Mouse (Mus musculus) skeletal muscle tissue, adult 2 months (tissue): ENCODE measurements at regions not wholly inside any gene's neighbourhood (a gene's known extent, or its start where the extent isn't known, plus 50 kb on each side); places are given as distances from the start of the nearest gene placed in this dataset.

ENCODE experiments used
- DNase-seq: peaks from one replicate; pipeline ENCODE4 v3.0.0-alpha.2; 2012; ENCODE audit warnings: low read depth, low spot score

DNA sequence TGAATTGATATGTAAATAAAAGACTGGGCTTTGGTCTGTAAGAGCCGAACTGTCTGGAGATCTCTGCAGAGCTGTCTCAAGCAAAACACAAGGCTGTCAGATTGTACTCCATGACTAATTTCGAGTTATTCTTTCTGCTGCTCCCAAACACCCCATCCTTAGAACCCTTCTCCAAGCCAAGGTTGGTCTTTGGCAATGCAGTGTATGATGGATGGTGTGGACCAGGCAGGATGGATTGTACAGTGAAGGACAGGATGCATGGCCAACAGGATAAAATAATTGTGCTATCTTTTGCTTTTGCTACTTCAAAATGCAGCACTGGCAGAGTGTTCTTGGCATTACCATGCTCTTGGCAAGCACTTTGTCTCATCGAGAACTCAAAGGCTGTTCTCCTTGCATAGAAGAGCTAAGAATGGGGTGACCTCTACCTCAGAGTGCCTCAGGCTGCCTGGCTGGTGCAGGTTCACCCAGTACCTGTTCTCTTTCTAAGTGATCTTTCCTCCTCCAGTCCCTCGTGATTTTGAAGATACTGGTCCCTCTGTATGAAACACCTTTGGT, 88.4 kb upstream of the Cpeb4 start:
- no peak for DNase-seq

DNA sequence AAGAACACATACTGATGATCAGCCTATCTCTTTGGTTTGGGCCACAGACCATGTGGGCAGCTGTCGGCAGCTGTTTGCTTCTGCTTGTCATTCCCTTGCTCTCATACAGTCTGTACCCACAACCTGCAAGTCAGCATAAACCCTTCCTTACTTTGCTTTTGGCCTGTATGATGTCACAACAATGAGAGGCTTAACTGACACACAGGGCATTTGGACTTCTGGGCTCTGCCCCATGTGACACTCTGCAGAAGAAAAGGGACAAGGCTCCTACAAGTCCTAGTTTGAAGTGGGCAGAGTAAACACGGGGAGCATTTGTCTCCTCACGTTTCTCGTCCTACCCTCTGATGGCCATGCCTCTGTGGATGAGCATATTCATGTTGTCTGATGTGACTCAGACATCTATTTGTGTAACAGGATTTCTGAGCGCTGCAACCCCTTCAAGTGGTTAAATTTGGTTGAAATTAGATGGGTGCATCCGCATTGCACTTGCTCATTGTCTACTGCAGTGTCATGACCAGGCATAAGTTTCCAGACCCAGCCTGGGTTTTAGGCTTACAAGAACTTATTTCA, 87.6 kb upstream of the Cpeb4 start:
- no peak for DNase-seq

DNA sequence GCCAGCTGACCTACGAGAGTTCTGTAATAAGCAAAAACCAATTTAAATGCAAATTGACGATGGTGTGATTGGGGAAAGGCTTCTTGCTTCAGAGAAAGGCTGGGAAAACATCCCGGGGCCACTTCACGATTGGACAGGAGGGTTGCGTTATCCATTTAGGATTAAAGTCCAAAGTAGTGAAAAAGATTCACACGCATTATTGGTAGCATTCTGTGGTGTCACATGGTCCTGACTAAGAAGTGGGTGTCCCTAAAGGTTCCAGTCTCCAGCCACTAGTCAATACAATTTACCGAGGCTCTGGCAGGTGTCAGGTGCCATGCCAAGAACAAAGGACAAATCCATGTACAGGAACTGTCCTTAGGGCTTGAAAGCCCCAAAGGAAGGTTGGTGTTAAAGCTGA, 86.9 kb upstream of the Cpeb4 start:
- DNase-seq: no peak

DNA sequence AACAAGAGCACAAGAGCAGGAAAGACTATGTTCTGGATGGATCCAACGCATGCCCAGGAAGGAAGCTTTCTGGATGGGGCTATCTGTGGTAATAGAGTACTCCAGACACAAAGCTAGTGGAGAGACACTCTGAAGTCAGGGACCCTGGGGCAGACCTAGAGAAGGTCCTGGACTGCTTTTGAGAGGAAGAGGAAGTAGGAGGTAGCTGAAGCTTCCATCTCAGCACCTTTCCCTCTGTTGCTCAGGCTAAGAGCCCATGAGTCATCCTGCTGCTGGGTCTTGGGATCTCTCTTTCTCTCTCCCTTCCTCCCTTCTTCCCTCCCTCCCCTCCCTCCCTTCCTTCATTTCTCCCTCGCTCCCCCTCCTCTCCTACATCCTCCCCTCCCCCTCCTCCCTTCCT, 84.6 kb upstream of the Cpeb4 start:
- no peak for DNase-seq

DNA sequence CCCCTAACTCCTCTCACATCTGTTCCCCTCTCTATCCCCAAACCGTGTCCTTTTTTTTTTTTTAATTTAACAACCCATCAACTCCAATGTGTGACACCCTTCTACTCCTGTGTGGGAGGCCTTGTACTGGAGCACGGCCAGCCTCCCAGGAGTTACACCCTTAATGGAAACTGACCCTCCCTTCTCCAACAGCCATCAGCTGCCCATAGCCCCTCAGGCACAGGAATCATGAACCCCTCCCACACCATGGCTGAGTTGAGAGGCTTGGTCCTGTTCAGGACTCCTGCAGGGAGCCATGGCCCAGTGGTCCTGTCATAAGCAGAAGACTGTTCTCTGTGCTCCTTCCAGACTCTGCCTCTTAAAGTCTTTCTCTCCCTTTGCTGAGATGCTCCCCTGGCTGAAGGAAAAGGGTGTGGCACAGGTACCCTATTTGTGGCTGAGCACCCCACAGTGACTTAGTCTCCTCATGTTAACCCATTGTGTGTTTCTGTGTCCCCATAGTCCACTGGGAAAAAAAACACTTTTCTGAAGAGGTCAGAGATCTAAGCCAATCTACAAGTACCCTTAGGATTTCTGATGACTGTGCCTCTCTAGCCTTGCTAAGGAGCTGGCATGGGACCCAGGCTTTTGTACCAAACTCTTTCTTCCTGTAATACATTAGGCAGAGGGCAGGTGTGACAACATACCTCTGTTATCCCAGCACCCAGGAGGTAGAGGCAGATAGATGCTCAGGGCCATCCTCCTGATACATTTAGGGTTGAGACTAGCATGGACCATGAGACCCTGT, 83.9 kb upstream of the Cpeb4 start:
- no peak for DNase-seq

DNA sequence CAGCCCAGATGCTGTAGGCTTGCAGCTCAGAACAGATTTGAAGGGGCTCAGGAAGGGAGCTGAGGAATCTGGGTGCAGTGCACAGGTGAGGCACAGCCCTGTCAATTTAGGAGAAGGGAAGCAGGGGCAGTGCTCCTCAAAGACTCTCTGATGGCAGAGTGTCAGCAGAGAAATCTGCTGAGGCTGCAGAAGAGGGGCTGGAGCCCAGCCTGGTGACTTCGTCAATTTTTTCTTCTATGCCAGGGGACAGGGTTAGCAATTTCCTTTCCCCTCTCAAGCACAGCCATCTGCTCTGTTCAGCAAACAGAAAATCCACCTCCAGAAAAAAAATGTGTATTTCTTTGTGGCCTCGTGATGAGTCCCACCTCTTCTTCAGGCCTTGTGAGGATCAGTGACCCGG, 82.0 kb upstream of the Cpeb4 start:
- no peak for DNase-seq

DNA sequence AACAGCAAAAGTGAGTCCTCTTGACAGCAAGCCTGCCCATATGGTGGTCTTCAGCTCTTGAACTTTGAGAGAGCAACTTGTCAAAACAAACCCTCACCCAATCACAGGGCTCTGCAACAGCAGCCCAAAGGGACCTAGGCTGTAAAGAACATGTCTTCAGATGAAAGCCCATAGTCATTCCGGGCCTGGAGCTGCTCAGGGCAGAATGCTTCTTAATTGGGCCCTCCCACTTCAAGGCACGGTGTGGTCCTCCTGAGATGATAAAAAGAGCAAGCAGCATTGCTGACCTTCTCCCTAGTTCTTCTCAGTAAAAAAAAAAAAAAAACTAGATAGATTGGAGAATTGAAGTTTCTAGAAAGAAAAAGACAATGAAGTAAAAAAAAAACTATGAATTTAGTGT, 80.7 kb upstream of the Cpeb4 start:
- DNase-seq: no peak

DNA sequence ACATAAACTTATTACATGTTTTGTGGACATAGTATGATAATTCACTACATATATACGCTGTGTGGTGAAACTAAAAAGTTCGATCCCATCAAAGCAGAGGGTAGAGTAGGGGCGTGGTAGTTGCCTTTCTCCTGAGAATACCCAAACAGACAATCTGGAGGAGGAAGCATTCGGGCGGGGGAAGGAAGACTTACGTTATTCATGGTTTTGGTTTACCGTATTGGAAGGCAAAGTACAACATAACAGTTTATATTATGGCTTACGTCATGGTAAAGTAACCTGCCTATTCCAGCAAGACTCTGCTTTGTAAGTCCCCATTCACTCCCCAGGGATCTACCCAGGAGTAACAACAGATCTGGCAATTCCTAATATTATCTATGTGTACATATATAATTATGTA, 76.9 kb upstream of the Cpeb4 start:
- no peak for DNase-seq

DNA sequence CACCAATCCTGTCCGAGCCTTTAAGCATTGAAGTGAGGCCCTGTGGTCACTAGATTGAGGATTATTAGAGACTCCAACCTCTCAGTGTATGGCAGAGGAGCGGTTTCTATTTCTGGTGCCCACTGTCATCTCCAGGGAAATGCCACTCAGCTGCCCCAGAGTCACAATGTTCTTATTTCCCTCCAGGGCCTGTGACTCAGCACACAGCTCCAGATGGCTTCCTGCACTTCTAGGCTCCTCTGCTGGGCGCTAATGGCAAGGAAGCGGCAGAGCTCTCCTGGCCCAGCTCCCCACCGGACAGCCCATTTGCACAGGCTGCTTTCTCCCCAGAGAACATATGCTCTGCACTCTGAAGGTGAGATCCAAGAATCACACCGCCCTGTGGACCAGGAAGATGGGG, 75.8 kb upstream of the Cpeb4 start:
- peak; percentile 94 for DNase-seq

DNA sequence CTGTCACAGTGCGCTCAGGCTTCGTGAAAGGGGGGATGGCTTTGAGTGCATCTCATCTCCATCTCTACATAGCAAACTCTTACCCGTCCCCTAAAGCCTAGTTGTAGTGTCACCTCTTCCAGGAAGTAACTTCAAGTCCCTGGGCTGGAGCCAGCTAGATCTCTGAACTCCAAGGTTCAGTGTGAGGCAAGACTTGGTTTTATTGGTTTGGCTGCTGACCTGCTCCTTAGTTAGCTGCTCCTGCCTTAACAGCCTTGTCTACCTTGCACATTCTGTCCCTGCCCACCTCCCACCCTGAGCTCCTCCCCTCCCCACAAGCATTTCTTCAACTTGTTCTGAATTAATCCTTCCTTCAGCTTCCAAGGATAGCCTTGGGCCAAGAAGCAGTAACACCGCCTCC, 70.4 kb upstream of the Cpeb4 start:
- DNase-seq: no peak

DNA sequence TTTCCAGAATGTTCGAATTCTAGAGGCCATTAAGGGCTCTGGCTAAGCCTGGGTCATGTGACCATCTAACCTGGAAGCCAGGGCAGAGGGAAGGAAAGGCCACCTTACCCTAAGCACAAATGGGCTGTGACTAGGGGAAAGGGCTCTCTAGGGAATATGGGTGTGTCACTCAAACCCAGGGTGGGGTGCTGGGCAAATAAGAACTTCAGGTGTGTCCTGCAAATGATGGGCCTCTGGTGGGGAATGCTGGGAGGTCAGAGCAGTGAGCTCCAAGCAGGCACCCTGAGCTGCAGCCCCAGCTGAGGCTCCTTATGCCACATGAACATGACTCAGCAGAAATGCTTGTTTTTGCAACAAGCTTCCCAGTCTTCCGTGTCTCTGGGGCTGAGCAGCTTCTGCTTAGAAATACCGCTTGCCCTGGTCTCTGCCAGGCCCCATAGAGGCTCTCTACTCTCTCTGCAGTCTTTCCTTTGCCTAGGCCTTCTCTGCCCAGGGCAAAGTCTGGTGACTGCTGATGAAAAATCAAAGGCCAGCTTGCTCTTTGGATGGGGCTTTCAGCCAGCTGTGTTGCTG, 68.6 kb upstream of the Cpeb4 start:
- peak; percentile 59 for DNase-seq

DNA sequence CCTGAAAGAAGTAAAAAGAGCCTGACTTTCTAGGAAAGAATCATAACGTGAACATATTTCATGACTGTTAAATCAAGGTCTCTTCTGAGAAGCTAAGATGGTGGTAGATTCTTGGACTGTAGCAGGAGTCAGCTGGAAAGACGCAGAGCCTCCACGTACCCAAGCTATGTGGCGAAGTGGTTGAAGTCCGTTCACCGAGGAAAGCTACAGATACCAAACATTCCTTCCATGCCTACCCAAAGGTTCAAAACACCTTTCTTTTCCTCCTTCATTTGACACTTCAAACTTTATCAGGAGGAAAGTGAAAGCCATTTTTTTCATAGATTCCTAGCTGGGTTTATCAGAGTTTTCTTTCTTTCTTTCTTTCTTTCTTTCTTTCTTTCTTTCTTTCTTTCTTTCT, 67.5 kb upstream of the Cpeb4 start:
- DNase-seq: no peak

DNA sequence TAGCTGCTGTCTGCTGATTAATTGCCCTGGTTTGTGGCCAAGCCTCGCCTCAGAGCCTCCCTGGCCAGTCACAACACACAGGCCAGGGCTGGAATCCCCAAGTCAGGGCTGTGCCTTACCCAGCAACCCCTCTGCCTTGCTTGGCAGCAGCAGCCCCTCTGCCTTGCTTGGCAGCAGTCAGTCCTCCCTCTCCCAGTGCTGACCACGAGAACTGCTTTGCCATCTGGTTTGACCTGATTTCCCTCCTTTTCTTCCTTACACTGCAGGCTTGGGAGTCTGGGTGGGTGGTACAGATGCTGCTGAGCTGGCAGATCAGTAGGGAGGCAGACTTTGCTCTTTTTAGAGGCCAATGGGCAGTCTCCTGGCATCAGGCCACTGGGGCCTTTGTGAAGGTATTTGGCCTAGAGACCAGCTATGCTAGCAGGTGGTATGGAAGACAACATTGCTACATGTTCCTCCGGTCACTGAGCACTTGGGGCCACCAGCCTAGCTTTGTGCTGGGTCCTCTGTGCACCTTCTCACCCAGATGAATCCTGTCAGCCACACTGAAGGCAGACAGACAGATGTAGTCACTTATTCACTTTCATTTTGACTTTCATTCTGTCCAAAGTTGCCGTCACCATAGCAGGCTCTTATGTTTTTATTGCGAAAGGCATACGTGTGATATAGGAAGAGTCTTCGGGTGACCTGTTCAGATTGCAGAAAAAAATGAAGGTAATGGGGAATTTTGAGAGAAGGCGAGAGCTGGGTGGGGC, 64.4 kb upstream of the Cpeb4 start:
- DNase-seq: peak; percentile 53

DNA sequence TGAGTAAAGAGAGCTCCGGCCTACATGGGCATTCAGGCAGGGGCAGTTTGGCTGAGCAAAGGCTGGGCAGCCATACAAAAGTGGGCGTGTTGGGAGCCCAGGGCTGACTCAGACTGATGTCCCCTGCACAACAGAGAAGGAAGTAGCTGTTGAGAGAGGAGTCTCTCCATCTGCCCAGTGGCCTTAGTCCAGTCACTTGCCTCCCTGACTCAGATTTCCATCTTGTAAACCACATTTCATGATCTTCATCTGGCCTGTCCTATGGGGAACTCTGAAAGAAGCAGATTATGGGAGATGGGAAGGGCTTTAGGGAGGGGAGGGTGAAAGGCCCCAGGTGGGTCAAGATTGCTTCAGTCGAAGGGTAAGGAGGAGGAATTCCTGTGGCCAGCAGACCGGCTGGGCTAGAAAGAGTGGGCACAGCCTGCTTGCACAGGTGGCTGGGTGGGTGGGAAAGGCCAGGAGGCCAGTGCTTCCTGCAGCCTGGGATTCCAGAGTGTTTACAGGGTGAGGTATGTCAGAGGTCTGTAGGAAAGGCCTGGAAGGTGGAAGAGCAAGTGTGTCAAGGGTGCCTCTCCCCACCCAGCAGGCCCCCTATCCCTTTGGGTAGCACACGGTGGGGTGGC, 63.7 kb upstream of the Cpeb4 start:
- no peak for DNase-seq

DNA sequence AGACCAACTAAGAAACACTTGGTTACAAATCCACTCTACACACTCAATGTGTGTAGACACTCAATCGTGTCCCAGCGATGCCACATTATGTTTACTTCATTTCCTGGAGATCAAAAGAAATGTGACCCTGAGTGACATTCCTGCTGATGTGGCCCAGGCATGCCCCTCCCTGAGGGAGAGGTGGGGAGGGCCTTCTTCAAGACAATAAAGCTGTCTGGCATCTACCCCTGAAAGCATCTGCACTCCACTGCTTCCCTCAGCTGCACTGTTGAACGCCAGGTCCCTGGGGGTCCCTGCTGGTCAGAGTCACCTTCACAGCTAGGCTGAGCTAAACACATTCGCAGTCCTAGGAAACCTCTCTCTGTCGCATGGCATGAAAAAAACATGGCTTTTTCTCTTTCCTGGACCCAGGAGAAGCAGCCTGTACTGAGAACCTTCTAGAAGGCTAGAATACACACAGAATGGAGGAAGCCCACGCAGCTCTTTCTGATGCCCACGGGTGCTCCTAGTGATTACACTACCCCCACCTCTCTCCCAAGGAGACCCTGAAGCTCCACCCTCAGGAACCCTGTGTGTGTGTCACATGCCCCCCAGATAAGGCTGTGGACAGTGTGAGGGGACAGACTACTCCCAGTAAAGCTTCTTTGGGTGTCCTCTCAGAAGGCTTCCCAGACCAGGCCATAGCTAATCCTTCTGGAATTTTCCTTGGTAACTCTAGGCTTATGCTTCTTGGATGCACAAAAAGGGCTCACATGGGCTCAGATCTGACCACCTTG, 61.8 kb upstream of the Cpeb4 start:
- no peak for DNase-seq

DNA sequence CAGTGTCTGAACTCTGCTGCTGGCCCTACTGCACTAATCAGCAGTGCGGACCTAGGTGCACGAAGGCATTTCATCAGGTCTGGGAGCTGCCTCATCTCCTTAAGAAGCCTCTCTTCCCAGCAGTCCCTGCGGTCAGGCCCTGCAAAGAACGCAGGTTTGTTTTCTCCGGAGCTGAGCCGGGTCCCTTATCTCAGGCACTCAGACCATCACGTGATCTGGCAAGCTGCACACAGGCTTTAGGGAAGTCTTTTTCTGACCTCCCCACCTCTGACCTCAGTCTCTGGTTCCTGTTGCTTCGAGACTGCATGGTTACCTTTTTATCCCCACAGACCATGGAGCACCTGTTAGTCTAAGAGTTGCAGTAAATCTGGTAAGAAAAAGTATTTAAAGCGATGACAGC, 59.8 kb upstream of the Cpeb4 start:
- DNase-seq: no peak

DNA sequence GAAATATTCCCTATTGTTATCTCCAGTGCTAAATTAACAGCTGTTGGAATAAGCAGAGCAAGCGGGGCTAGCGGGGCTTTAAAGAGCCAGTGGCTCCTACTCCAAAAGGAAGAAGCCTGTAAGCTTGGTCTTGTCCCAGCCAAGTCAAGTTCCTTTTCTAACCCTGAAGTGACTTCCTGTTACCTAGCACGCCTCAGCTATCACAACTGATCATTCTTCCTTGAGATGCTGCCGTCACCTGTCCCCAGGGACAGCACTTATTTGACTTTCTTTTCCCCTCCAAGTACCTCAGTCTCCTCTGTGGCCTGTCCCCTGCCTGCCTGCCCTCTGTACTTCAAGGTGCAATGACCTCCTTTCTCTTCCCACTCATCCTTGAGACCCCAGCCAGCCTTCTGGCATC, 57.4 kb upstream of the Cpeb4 start:
- no peak for DNase-seq

DNA sequence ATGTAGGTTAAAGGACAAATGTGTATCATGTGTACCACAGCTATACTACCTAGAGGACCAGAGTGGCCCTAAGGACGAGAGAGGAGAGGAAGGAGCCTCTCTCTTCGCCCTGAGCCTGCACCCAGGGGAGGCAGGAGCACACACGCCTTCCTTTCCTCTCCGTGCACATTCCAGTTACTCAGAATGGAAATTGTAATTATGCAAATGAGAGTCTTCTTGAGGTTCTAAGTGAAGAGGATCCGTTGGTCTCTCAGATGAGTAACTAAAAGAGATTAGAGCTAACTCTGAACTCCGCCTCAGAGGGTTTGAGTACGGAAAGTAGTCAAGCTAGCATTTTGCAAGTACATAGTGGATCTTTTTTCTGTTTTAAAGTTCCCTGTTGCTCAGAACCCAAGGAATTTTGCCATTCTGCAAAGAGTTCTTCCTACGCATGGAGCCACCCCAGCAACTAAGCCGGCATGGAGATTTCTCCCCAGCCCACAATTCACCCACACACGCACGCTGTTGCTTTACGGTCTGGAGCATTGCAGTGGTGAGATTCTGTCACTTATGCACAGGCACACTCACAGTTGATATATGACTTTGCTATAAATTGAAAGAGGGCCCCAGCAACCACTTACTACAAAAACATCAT, 56.0 kb upstream of the Cpeb4 start:
- no peak for DNase-seq

DNA sequence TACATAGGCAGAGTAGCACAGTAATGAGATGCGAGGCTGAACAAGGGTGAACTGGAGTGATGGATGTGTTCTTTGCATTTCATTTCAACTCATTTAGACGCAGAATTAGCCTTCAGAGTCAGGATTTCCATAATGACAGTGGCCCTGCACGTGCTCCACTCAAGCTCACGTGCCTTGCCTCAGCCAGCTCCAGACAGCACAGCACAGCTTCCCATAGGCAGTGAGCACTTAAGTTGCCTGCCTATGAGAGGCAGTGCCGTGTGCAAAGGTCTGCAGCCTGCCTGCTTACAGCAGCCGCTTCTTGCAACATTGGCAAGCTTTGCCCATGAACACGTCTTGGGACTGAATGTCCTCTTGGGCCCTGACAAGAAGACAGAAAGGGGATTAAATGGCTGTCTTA, 54.0 kb upstream of the Cpeb4 start:
- DNase-seq: no peak

DNA sequence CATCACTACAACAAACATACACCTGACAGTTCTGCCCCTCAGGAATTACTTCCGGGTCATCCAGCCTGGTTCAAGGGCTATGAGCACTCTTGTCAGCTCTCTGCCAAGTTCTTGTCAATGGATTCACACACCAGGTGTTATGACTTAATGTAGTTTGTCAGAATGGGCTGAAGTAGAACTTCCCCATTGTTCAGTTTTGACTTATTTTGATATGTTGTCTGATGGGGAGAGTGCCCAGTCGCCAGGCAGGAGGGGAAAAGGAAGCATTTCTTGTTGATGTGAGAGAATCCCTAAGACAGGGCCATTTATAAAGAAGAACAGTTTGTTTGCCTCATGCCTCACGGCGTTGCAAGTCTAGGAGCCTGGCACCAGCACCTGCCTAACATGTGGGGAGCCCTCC, 52.0 kb upstream of the Cpeb4 start:
- no peak for DNase-seq
